Mouse (Mus musculus): ENCODE measurements around the gene Znrf1. TPM values are rescaled to one million over a fixed set of nuclear protein-coding genes. Genes with fewer than 3 reads are reported as not detected.

Gene Znrf1
- total RNA-seq, 4 experiments from 2014 or later: 67.2 to 71.6 (median 70.7) TPM

DNA sequence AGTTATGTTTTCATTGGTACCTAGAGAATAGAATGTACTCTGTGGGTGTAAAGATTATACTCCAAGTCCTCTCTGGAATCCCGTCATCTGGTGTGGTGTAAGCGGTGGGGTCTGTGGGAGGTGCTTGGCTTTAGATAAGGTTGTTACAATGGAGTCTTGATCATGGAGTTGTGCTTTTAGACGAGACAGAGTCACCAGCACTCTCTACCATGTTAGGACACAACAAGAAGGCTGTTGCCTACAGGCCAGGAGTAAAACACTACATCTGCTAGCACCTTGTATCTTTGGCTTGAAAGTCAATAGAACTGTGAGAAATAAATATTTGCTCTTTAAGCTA is 60.6 kb downstream of the Znrf1 start:
- no peak for DNase-seq (ENCODE audit: low spot score in 2 of 2)

DNA sequence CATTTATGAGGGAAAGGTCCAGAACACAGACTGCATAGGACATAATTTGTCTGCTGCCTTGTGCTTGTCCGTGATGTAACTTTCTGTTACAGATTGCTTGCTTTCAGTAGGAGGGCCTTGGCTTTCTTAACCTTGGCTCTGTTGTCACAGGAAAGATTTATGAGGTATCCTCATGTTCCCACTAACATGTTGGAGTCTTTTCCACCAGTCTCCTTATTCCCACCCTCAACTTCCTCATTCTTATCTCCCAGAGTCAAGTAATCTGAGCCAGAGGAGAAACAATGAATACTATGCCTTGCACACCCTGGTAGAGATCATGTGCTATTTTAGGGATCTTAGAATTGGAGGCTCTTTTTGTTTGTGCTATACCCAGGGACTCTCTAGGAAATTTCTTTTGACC is 61.4 kb downstream of the Znrf1 start:
- no peak for DNase-seq (ENCODE audit: low spot score in 2 of 2)

DNA sequence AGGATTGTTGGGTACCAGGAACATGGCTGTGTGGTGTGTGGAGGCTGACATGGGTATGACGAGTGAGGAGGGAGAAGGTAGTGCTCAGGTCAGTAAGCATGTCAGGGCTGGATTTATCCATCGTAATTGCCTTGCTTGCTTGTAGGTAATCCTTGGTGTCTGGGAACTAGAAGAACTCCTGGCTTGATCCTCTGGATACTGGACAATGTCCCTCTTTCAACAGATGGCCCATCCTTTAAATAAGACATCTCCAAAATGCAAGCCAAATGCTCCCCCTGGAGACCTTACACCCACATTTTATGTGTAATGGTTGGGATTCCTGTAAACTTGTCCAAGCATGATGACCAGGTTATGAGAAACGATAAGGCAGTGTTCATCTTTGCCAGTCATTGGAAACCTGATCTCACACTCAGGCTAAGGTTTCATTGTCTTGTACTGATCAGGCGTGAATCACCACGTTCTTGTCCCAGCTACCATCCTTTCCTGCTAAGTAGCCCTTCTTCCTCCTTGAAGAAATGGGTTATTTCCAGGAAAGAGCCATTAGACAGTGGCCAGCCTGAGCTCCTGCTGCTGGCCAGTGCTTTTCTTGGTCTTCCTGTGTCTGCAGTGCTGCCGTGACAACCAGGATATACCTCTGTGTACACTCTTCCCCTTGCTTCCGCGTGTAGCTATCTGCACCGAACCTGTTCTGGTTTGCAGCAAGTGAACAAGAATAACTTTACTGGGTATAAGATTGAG is 64.0 kb downstream of the Znrf1 start:
- DNase-seq (ENCODE audit: low spot score in 2 of 2): no peak

DNA sequence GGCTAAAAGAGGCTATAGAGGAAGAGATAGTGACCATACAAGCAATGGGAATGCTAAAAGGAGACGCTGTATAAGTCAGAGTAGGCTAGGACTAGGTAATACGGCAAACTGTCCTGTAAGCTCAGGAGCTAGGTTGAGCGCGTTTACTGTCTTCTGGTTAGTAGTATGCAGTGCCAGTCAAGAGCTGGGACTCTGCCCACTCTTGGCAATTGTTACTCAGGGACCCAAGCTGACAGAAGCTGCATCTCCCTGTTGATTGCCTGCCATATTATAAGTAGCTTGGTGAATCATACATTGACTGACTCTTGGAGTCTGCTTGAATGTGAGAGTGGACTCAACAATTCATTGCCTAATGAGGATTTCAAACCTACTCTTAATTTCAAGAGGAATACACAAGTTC is 66.2 kb downstream of the Znrf1 start:
- DNase-seq (ENCODE audit: low spot score in 2 of 2): no peak

DNA sequence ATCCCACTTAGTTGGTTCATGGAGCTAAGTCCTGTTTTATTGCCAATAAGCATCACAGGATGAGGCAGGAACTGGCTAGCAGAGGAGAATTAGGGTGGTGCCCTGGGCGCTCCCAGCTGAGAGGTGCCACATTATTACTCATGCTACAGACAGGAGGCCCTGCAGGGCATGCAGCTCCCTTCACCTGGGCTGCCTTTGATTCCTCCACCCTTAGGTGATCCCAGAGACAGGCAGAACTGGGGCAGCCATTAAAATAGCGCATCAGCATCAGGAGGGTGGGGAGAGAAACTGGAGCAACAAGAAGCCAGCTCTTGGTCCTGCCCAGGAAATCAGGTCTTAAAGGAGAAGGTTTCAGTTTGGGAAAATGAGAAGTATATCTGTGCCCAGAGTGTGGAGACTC is 69.1 kb downstream of the Znrf1 start:
- DNase-seq (ENCODE audit: low spot score in 2 of 2): no peak

DNA sequence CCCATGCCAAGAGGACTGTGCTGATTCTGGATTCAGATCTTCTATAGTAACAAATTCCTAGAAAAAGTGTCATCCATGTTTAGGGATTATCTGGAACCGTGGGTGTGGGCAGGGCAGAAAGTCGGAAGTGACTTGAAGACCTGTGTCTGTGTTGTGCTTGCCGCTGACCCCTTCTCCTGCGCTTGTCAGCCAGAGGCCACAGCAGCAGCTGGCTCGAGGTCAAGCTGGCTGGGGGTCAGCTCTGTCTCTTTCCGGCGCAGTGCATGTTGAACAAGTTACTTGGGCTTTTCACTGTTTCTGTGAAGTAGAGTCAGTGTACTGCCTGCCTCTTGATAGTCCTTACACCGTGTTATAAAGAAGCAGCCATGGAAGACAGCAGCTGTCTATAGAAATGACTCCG is 71.1 kb downstream of the Znrf1 start:
- no peak for DNase-seq (ENCODE audit: low spot score in 2 of 2)

DNA sequence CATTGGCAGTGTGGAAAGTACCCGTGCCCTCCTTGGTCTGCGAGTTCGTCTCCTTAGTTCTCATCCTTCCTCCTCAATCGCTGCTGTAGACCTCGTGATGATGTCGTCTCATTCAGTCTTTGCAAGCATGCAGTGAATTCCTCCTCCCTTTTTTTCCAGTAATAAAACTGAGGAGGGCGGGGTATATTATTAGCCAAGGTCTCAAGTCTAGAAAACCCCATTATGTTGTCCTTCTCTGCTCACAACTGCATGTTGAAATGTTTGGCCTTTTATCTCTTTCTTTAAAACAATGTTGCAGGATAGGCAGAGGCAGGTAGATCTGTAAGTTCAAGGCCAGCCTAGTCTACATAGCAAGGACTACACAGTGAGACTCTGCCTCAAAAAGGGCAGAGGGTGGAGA is 71.5 kb downstream of the Znrf1 start:
- no peak for DNase-seq (ENCODE audit: low spot score in 2 of 2)

DNA sequence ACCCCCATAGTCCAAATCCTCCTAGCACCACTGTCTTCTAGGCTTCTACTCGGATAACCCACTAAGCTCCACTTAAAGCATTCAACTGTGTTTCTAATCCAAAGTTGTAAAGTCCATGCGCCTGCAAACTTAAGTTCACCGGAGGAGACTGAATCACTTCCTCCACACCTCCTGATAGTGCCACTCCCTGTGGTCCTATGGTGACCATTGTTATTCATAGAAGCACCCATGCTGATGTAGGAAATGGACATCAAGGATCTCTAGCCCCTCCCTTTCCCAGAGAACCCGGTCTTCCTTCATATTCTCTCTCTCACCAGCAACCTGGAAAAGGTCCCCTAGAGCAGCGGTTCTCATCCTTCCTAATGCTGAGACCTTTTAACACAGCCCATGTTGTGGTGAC is 77.3 kb downstream of the Znrf1 start:
- DNase-seq (ENCODE audit: low spot score in 2 of 2): no peak

DNA sequence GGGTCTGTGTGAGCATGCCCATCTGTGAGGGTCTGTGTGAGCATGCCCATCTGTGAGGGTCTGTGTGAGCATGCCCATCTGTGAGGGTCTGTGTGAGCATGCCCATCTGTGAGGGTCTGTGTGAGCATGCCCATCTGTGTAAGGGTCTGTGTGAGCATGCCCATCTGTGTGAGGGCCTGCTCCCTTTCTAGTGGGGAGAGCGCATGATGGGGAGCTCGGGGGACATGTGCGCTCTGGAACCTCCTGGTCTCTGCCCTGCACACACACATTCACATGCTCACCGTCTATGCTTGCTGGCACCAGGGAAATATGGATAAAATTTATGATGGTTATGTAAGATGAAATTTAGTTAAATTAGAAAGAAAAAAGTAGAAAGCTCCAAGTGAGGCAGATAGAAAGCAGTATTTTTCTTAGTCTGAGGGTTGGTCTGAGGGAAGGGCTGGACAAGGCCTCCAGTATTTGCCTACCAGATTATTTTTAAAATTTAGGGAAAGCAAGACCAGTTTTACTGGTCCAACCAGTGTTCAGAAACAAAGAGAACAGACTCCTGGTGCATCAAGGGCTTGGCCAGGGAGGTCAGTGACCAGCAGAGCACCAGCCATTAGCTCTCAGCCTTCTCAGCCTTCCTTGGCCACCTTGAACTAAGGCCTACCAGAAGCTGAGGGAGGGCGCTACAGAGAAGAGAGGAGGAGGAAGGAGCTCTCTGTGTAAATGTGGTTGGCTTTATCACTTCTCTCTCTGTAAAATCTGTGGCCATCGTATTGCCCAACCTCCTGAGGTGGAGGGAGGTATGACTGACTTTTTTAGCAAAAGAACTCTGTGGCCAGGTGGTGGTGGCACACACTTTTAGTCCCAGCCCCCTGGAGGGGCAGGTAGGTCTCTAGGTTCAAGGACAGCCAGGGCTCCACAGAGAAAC is 79.1 kb downstream of the Znrf1 start:
- DNase-seq (ENCODE audit: low spot score in 2 of 2): no peak

DNA sequence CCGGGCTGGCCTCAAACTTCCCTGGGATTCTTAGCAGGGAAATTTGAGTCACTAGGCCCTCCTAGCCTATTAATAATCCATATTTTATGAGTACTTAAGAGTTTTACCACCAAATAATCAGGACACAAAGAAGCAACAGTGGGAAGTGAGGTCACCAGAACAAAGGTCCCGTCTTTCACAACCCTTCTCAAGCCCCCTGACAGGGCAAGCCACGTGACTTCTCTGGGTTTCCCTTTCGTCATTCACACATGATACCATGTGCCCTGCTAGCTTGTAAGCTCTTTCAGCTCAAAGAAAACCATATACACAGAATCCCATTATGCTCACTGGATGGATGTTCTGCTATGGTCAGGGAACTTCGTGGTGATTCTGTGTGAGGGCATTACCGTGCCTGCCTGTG is 81.9 kb downstream of the Znrf1 start:
- no peak for DNase-seq (ENCODE audit: low spot score in 2 of 2)

DNA sequence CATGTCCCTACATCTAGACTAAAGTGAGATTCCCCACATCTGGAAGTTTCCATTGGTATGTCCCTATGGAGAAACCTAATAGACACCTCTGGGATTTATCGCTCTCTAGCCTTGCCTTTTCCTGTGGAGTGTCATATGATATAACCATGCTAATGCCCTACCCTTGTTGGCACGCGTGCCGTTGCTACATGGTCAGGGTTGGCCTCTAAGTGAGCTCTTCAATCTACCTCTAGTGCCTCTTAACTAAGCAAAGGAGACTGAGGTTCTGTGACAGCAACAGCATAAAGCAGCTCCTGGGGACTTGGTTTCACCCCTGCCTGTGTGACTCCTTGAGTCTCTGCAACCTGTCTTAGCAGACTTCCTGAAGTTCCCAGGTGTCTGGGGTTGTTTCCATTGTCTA is 82.4 kb downstream of the Znrf1 start:
- no peak for DNase-seq (ENCODE audit: low spot score in 2 of 2)

DNA sequence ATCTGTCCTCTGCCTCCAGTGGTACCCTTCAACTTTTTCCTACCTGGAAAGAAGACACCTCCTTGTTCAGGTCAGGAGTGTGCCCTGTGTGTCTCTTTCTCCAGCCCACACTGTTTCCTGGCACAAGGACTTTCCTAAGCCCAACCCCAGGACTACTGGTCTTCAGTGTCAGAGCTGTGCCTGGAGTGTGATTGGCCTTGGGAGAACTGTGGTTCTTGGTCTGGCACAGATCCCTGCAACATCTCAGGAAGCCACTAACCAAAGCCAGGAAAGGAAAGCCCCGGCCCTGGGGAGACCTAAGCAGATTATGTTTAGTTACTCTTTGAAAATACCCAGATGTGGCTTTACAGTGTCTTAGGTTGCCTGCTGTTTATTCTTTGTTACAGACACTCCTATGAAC is 84.0 kb downstream of the Znrf1 start:
- DNase-seq (ENCODE audit: low spot score in 2 of 2): no peak

DNA sequence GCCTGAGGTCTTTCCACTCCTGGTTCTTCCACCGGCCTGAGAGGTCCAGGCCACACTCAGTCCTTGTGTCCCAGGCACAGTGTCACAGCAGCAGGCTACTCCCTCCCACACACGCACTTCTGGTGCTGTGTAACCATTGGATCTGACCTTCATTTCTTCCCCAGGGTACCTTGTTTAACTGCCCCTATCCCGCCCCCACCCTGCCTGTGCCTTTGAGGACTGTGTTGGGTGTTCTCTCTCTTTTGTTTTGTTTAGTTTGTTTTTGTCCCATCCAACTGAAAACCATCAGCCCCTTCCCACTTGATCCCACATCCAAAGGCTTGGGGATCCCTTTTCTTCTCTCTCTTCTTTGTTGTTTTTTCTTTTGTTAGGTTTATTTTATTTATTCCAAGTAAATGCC is 86.2 kb downstream of the Znrf1 start:
- DNase-seq (ENCODE audit: low spot score in 2 of 2): no peak

DNA sequence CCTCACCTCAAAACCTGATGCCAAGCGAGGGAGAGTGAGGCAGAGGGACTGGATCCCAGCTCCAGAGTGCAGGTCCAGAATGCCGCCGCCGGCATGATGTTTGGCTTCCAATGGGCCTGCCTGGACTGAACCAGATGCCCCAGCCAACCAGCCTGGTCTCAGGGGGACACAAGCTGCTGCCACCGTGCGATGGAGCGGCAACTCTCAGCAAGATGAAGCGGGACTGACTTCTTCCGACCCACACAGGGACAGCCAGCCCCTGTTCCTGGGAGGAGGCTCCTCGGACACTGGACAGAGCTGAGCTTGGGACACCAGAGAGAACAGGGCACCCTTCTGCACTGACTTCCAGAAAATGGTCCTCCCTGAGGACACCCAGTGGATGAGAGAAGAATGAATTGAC is 86.7 kb downstream of the Znrf1 start:
- no peak for DNase-seq (ENCODE audit: low spot score in 2 of 2)

DNA sequence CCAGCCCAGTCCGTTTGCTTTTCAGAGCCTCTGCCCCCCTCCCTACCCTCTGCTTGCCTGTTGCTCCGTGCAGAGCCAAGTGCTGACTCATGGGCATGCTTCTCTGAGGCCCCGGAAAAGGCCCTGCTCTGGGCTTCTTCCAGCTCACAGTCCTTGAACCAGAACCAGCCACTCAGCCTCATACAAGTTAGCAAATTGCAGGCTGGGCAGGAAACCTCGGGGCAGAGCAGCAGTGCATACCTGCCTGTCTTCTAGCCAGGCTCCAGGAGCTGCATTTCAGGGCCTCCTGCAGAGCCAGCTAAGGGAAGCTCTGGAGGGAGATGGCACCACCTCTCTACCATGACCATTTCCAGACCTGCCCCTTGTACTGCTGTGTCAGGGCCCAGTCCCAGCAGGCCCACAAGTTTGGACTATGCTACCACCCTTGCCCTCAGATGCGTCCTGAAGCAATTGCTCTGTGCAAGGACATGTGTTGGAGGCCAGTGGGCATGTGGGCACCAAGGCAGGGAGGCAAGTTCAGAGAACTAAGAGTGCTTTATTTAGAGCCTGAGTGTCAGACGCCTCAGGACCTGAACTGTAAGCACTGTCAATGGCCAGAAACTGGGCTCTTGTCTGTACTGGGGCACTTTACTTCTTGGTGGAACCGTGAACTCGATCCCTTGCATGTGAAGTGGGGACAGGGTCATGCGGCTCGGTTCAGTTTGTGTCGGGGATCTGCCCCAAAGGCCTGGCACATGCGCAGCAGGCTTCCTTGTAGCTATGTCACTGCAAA is 88.4 kb downstream of the Znrf1 start:
- peak; percentile 66 to 84 for DNase-seq (ENCODE audit: low spot score in 2 of 2)

DNA sequence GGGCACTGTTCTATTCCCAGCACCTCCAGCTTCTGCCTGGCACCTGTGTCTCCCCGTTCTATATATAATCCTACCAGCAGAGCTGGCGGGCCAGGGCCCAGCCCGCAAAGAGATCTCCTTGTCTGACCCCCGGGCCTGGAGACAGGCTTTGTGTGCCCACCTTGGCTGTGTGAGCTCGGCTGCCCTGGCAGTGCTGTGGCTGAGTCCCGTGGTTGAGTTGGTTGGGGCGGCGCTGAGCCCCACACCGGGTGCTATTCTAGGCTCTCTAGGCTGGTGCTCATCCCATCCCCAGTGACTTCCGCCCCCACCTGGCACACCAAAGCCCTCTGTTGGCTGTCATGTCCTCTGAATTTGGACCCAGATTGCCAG is 88.9 kb downstream of the Znrf1 start:
- DNase-seq (ENCODE audit: low spot score in 2 of 2): peak; percentile 74 to 88

DNA sequence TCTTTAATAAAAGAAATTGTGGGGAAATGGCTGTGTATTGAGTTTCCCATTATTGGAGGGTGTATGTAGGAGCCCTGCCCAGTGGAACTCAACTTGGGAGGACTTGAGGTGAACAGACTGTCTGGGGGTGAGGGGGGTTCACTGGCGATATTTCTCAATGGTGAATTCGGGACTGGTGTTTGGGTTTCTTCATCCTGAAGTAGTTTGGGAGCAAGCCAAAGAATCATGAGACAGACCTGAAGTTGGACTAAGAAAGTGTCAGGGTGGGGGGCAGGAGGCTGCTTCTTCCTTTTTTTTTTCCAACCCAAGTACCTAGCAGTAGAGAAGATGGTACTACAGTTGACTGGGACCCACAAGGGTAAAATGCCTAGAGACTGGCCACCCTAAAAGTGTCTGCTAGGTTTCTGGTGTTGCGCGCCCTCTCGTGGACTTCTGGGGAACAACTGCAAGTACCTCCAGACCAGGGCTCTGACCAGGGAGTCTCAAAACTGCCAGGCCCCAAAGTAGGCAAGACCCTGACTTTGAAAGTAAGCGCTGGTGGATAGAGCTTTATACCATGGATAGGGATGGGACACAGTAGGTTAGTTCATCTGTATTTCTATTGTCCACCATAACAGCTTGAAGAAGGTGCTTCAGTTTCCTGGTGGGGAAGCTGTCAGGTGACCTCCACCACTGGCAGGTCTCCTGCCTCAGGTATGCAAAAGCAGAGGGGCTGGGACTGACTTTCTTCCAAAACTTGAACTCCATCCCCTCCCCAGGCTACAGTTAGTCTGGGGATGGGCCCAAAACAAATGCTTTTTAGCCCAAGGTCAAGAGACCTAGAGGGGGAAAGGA is 90.0 kb downstream of the Znrf1 start:
- peak; percentile 51 to 61 for DNase-seq (ENCODE audit: low spot score in 2 of 2)

DNA sequence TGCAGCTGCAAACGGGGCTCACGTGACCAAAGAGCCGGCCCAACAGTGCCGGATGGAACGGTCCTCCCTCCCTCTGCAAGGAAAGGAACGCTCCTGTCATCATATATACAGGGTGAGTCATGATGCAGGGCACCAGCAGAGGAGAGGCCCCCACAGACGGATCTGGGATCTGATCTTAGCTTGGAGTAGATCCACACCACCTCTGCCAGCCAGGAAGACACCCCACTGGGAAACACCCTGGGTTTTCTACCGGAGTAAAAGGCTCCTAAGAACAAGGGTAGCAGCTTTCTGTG is 90.6 kb downstream of the Znrf1 start:
- no peak for DNase-seq (ENCODE audit: low spot score in 2 of 2)

DNA sequence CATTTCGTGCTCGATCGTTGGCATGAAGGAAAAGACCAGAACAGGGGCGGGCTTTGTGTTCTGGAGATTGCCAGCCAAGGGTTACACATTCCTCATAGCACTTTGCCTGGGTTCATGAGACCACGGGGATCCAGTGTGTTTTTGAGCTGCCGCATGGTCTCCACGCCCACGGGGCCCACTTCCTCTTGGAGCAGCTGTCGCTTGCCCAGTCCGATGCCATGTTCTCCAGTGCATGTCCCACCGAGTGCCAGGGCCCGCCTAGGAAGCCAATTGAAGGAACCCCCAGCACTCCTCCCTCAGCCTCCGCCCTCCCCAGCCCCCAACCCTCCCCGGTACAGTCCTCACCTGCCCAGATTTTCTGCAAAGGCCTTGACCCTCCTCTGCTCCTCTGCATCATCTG is 91.0 kb downstream of the Znrf1 start:
- DNase-seq (ENCODE audit: low spot score in 2 of 2): no peak

DNA sequence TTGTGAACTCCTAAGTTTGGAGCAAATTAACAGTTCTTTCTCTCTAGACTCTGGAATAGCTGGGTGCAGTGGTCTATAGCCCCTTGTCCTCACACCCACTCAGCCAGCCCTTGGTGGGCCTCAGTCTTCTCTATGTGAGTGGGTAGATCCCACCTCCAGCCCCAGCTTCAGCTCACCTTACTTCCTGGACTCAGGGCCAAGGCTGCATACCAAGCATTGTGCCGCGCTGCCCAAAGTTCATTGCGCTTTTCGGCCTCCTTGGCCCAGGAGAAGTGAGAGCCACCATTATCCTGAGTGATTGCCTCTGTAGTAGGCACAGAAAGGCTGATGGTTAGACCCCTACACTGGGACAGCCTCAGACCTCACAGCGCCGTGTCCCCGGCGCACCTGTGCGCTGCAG is 92.0 kb downstream of the Znrf1 start:
- no peak for DNase-seq (ENCODE audit: low spot score in 2 of 2)

DNA sequence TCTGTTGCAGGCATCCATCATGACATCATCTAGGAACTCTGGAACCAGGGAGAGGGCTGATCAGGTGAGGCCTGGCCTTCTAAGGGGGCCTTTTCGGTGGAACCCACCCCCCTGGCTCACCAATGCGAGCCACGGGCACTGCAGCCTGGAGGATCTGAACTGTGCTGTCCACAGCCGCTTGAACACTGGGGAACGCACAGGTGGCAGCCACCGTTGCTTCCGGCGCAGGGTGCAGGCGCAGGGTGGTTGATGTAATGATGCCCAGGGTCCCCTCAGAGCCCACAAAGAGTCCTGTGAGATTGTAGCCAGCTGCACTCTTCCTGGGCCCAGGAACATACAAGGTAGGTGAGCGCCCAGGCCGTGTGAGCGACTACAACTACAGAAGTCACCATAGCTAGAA is 92.5 kb downstream of the Znrf1 start:
- DNase-seq (ENCODE audit: low spot score in 2 of 2): no peak

Measured in gastrocnemius, adult 8-10 months (tissue).